Mouse (Mus musculus) left cerebral cortex, adult 11 months (tissue): Measurements from ENCODE around the gene 4933427D14Rik.
A peak's percentile ranks its signal among the peaks of the same experiment; 100 is the strongest.

Experiments
- DNase-seq: peaks from one replicate; pipeline ENCODE4 v3.0.0; 2022; ENCODE audit warnings: low spot score

Gene 4933427D14Rik

DNA sequence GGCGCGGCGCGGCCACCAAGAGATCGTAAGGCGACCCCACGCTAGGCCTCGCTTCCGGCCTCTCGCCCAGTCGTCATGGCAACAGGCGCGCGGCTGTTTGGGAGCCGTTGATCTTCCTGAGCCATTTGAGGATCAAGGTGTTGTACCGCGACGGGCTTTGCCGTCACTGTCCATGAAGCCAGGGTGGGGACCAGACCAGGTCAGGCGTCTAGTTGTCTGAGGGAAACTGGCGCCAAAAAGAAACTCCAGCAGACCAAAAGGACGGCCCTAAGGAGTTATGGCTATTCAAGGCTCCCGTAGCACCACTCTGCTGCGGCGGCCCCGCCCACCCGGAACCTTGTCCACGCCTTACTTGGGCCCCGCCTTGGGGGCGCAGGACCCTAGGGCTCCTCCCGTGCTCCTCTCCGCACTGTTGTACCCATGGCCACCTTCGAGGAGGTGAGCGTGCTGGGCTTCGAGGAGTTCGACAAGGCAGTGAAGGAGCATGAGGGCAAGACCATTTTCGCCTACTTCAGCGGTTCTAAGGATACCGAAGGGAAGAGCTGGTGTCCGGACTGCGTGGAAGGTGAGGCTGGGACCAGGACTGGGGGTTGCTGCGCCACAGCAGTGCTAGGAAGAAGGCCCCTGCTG lies at the start of gene 4933427D14Rik, which contains the start of gene Txndc17:
TSS of gene 4933427D14Rik (minus strand) at position 256 of the 630 bp plus-strand sequence.
TSS of gene Txndc17 (plus strand) at position 344 of the 630 bp plus-strand sequence.
- peak; percentile 79 for DNase-seq

DNA sequence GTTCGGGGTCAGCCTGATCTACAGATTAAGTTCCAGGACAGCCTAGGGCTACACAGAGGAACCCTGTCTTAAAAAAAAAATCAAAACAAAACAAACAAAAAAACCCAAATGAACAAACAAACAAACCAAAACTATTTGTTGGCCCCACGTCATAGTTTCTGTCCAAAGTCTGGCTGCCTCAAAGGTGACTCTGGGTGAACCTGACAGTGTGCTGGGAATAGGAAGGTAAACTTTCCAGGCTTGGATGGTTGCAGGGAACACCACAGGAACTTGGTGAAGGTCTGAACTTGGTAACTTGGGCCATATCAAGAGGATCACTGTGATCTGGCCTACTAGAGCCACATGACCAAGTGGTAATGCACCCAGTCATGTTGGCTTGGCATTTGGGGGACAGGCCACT lies 49.2 kb upstream of the 4933427D14Rik start:
- no peak for DNase-seq

DNA sequence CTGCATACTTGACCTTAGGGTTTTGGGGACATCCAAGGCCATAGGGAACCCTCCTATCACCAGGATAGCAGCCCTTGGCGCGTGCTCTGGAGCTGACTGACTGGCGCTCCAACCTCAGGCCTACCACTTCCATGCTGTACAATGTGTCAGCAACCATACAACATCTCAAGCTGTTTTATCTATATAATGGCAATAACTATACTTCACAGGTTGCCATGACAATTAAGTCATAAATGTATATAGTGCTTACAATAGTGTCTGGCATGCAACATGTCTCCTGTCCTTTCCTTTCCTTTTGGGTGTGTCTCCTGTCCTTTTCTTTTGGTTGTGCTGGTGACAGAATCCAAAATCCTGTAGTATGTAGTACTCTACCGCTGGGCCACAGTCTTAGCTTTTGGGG lies 48.4 kb upstream of the 4933427D14Rik start:
- DNase-seq = no peak

DNA sequence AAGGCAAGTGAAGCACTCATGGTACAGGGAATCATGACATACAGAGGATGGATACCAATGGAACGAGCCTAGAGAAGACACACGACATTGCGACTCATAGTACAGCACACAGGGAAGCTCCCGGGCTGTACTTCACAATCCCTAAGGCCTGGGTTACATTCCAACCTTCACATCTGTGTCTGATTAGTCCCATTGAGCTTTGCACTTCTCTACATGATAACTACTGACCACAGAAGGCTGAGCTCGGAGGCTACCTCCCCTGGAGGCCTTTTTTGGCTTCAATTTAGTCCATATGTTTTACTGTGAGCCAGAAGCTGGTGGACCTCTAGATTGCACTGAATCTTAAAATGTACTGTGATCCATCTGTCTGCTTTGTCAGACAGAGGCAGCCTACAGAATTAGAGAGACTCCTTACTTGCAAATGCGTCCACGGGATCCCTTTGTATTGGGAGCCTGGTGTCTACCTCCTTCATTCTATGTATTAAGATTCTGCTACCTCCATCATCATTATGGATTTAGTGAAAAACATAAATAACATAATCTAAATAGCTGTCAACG lies 38.0 kb upstream of the 4933427D14Rik start:
- DNase-seq = no peak

DNA sequence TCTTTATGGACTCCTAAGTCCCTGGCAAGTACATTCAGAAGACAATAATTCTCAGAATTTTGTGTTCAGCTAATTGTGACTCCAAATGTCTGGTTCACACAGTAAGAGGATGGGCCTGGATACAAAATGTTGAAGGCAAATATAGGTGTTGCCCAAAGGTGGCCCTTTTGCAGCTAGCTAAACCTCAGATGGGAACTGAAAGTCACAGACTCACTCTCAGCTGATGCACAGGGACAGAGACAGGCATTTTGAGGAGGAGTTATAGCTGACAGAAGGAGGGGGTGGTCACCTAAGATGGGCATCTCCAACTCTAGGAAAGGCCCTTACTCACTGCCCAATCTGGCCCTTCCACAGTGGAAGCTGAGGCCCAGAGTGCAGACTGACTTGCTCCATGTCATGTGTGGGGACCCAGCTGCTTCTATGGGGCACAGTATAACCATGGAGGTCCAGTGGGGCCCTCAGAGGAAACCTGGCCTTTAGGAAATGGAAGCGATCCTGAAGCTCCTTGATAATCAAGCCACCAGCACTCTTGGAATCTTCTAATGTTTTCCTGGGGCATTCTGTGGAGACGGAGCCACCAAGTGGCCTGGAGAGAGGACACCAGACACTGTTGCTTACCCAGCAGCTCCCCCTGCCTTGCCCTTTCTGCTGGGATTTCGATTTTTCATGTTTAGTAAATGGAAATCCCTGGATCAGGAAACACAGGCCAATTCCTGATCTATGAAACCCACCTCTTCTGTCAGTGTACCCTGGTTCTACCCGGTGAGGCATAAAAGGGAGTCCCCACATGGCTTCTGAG lies 33.0 kb upstream of the 4933427D14Rik start:
- DNase-seq = no peak

DNA sequence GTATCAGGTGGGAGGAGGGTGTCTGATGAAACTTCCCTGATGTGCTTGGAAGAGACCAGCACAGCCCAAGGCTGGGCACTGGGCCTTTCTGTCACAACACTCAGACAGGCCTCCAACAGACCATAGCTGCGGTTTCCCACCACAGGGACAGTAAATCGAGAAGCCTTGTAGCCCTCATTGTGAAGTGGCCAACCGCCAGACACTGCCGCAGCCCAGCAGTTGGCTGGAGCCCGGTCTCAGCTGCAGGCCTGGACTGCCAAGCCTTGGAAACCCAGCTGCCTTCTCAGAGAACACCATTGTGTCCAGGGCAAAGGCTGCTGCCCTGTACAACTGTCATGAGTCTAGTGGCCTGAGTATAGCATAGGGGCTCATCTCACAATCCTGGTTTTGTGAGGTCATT lies 26.8 kb upstream of the 4933427D14Rik start:
- peak; percentile 41 for DNase-seq

DNA sequence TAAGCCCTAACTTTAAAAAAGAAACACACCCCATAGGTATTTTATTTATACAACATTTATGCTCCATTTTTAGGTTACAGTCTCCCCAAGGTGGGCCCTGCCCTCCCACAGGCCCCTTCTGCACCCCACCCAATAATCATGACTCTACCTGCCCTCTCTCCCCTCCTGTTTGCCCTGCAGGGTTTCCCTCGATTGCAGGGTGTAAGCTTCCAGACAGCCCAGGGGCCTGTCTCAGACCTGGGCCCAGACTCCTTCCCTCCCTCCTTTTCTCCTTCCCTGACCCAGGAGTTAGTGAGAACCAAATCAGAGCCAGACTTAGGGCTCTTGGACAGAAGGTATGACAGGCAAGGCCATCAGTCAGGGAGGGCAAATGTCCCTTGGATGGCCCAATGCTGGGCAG lies 25.7 kb upstream of the 4933427D14Rik start:
- DNase-seq = no peak

DNA sequence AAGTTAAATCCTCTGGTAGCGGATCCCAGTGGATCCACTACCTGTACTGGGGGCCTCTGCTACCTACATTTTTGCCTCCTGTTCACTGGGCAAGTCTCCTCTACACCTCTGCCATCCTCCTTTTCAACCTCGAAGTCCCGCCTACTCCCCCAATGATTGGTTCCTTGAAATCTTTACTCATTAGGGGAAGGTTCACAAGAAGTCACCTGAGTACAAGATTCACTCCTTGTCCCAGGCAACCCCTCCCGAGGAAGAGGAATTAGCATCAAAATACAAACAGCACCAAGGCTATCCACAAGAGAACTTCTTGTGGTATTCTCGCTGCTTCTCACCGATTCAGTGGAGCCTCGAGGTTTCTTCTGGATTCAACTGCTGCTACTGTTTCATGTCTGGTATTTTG lies 24.8 kb upstream of the 4933427D14Rik start:
- no peak for DNase-seq

DNA sequence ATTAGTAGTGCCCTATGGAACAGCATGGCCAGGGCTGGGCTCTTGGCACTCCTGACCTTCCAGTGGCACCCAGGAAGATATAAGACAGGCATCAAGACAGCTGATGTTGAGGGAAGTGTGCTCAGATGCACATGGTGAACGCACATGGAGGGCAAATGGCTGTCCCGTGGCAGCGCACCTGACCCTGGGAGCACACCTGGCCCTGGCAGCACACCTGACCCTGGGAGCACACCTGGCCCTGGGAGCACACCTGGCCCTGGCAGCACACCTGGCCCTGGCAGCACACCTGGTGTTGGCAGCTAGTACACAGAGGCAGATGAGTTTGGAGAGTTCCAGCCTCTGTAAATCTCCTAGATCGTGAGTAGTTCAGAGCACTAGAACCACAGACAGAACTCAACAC lies 21.3 kb upstream of the 4933427D14Rik start:
- no peak for DNase-seq

DNA sequence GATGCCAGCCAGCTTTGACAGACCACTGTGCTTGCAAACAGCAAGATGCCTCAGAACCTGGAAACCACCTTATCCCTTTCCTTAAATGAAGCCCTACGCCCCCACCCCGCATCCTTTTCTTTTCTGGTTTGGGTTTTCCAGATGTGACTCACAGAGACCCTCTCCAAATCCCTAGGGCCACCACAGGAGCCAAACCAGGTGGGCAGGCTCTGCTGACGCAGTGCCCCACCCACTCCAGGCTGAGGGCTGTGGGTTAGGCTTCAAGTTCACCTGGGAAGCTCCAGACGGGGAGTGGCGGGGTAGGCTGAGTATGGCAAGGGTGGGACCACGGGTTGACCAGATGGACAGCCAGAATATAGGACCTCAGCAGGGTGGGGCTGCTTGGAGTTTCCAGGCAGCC lies 19.6 kb upstream of the 4933427D14Rik start:
- no peak for DNase-seq

DNA sequence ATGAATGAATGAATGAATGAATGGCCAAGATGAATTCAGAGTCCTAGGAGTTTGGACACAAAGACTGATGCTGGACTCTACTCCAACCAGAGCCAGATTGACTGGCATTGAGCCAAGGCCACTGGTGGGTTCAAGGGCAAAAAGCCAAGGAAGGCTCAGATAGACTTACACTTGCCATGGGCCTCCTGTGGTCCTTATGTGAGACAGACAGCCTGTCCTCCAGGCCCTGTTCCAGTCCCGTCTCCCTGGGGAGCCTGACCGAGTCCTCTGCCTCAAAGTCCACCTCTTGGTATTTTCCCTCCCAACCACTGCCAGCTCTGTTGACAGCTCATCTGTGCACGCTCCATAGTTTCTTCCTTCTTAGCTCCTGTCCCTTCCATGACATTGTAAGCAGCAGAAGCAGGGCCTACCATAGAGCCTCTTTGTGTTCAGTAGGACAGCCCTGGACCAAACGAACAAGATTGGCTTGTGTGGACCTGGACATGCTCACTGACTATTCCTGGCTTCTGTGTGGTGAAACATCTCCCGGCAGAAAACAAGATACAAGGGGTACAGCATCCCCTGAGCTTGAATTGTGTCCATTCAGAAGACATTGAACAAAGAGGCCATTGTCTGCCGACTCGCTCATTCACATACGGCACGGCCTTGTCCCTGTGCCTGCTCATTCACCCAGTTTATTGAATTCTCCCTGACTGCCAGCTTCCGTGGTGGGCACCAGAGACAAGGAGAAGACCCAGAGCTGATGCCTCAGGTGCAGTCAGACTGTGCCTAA lies 18.9 kb upstream of the 4933427D14Rik start:
- no peak for DNase-seq

DNA sequence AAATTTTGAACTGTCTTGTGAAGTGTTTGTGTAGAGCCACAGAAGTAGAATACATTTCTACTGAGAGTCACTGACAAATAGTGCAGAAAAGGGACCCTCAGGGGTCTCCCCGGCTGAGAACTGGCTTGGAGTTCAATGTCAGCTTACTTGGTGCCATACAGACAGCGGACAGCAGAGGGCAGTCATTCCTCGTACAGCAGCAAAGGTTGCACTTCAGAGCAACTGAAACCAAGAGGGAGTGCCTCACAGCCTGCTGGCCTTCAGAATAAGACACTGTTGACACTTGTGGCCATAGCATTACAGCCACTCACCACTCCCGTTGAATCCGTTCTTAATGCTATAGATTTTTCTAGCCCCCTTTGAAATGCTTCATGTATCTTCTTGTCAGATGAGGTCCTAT lies 17.6 kb upstream of the 4933427D14Rik start:
- no peak for DNase-seq

DNA sequence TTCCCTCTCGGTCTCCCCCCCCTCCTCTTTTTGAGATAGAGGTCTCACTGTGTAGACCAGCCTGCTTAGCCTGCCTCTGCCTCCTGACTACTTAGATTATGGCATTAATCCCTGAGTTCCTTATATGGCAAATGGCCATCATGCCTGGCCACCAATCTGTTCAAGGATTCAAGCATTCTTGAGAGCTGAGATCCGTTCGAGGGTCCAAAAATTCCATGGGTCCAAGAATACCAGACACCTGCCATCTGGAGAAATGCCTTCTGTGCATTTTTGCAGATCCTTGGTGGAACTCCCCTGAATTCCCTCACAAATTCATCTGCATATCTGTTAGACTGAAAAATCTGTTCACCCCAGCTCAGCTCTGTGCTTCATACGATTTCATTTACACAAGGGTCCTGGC lies 16.2 kb upstream of the 4933427D14Rik start:
- no peak for DNase-seq

DNA sequence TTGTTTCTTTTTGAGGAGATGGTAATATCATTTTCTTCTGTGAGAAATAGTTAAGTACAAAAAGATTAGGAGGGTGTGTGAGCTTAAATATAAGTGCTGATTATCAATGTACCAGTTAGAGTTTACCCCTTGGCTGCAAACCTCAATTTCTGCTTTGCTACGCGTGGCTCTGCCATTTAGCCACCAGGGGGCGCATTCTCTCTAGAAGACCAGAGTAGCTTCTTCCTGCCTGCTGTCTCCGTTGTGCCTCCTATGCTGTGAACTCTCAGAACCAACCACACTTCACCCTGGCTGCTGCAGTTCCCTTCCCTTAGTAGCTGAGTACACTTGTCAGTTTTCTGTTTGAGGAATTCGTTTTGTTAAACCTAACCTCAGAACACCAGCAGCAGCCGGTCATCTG lies 14.0 kb upstream of the 4933427D14Rik start:
- DNase-seq = no peak

DNA sequence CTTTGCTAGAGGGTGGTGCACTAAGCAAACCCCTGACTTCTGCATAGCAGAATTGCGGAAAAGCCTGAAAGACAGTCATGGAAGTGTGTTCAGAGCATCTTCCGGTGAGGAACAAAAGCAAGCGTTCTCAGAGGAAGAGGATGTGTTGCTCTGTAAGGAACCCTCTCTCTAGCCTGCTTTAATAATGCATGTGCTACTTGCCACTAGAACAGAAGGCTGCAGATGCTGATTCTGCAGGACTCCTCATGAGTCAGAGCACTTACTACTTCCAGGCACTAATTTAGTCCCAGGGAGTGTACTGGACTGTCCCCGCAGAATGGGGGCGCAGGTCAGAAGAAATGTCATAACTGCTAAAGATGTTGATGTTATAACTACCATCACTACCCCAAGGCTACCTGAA lies 9.9 kb upstream of the 4933427D14Rik start:
- no peak for DNase-seq

DNA sequence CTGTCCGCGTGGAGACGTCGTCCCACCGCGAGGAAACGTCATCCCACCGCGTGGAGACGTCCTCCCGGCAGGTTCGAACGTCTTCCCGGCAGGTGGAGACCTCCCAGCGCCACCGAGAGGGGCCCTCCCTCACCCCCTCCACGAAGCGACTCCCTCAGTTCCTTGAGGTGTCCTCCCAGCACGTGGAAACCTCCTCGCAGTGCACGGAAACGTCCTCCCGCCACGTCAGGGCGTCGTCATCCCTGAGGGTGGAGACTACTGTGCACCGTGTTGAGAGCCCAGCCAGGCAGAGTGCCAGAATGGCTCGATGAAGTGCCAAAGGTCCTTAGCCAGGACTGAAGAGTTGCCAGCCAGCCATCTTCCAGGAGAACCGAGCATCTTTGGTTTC lies 8.1 kb upstream of the 4933427D14Rik start, which contains the start of gene Med31:
TSS of gene Med31 (minus strand) at position 183 of the 388 bp plus-strand sequence.
- DNase-seq = peak; percentile 52

DNA sequence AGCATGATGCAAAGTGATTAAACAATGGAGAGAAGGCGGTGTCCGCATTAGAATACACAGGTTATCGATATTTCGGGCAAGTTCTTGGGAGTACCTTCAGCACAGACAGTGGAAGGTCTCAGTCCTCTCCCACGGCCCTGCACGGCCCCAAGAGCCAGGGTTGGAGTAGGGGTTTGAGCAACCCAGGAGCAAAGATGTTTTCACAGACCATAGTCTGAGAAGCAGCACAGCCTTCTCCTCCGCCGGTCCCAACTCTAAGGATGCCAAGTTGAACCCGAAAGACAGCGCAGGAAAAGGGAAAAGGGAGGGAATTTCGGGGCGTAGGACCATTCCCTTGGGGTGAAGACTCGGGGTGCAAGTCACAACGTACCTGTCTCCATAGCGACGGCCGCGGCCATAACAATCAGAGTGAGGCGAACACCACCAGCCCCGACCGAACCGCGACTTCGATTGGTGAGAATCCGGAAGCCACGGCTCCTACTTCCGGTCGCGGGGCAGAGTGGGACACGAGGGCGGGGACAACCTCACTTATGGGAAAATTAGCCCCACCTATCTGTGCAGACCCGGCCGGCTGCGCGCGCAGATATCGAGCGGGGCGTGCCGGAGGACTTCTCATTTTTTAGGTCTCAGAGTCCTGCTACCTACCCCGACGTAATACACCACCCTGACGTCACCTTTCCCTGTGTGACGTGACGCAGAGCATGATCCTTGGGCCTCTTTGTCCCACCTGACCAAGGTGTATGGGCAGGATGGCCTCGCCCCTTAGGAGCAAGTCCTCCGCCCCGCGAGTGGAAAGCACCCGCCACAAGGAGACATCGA lies 7.5 kb upstream of the 4933427D14Rik start:
- peak; percentile 91 for DNase-seq

DNA sequence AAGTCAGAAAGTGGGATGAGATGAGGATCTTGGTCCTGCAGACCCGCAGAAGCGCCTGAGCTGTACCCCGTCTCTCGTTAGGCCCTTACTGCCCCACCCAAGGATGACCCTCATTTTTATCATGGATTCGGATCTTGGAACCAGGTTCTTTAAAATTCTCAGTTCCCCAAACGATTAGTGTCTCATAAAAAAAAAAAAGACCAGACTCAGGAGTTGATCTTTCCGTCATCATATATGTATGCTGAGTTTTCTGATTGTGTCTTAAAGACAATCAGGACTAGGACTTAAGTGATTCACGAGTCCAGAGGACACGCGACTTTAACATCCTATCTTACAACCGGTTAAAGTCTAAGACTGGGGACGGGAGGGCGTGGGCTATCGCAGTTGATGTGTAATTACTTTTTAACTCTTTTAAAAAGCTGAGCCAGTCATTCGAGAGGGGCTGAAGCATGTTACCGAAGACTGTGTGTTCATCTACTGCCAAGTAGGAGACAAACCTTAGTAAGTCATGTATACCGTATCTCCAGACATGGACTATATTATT lies 647 bp upstream of the 4933427D14Rik start:
- DNase-seq = no peak

DNA sequence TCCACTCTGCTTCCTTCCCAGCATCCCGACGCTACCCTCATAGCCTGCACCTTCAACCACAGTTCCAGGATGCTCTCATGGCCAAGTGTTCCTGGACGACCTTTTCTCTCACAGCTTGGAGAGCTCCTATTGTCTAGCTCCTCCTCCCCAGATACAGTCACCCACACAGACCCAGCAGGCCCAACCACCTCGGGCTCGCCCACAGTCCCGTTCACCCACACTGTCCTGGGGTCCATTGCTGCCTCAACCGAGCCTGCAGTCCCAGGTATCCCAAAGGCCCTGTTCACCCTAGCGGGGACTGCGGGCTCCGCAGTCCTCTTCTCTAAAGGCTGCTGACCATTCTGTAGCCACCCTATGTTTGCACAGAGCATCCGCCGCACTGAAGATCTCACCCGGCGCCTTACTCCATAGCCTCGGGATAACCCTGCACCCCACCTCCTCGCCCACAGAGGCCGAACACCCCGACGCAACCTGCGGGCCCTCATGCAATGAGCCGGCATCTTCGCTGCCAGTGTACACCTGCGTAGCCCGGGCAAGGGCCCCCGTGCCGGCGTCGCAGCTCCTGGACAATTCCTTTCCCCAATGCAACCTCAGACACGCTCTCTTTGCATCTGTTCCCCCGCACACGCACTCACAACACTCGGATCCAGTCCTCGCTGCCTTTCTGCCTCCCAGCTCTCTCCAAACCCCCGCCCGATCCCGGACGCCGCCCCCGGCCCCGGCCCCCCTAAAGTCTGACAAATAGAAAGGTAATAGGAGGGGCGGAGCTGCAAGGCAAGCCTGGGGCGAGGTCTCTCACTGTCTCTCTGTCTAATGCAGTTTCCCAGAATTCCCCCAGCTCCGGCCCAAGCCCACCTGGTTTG lies 687 bp downstream of the 4933427D14Rik start, which contains the start of gene Gm43951:
TSS of gene Gm43951 (minus strand) at position 500 of the 863 bp plus-strand sequence.
- DNase-seq = no peak

DNA sequence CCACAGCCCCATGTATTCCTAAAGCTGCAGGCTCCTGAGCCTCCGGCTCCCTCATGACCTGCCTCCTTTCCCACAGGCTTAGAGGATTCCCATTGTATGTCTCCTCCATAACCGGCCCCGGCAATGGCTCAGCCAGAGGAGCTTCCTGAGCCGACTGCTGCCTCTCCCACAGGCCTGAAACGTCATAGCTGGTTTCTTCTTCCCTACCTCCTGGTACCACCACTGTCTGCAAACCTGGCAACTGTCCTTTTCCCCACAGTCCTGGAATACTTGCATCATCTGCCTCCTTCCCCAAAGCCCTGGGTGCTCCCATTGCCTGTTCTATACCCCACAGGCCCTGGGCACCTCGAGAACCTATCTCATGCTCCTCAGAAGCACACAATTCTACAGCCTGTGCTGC lies 2.0 kb downstream of the 4933427D14Rik start:
- no peak for DNase-seq
